Mouse (Mus musculus): ENCODE data around the gene Cd3eap. TPM values are rescaled to one million over a fixed set of nuclear protein-coding genes. Genes with fewer than 3 reads are reported as not detected.

Gene Cd3eap
- polyA plus RNA-seq (2014; fragmentation: Illumina TruSeq; extraction: RNeasy Lipid Tissue Mini Kit (QIAGEN cat#74804)), result 1.6 TPM

DNA sequence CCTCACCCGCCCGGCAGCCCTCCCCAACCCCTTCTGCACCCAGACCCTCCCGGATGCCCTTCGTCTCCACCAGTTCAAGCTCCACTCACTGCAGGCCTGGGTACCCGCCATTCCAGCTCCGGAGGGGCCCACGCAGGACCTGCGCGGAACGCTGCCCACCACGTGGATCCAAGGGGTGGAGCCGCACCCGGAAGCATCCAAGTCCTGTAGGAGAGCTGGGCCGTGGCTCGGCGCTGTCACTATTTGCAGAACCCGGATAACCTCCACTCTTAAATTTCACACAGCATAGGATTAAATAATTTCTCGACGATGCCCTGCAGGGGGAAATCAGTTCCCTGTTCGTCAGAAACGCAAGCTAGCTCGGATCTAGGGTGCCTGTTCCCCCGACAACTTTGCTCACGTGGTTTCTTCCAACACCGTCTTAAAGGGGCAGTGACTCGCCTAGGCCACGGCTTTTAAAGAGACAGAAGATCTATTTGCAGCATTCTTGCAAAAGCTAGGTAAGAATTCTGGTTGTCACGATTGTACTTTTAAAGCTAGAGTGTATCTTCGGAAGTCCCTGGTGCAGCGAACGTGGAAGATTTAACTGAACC, at the start of gene Cd3eap, which contains the start of gene Ppp1r13l:
Cd3eap (minus strand) TSS at position 185 of the 593 bp plus-strand sequence.
Ppp1r13l (plus strand) TSS at position 451 of the 593 bp plus-strand sequence.

DNA sequence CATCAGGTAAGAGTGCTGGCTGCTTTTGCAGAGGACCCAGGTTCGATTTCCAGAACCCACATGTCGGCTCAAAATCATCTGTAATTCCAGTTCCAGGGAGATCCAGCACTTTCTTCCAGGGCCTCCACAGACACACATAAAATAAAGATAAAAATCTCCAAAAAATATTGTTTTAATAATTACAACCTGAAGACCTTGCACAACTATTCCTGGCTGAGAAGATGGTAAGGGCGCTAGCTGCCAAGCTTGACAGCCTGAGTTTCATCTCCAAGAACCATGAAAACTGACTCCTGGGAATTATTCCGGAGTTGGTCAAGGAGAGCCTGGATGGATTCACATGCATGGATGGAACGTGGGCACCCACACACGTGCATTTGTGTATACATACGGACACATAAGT, 45.2 kb upstream of the Cd3eap start, which contains the start of gene Ckm:
Ckm (plus strand) TSS at position 301 of the 400 bp plus-strand sequence.

DNA sequence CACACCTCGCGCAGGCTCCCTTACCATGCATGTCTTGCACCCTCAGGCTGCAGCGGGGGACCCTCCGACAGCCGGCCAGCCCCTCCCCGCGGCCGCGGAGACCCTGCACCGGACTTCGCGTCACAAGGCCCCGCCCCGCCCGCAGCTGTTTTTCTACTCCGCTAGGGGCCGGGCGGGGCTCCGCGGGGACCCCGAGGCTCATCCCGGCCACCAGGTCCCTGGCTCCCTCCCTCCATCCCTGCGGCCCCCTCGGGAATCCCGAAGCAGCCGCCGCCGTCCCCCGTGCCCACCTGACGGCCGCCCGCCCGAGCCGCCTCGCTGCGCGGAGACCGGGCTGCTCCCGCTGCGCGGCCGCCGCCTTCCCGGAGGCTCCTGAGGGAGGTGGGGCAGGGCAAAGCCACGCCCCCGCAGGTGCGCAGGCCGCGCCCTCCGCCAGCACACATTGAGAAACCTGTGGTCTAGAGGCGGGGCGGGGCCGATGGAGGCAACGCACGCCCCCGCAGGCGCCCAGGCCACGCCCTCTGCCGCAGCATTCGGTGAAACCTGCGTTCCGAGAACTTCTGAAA, 44.5 kb upstream of the Cd3eap start, which contains the start of gene Klc3:
Klc3 (minus strand) TSS at position 374 of the 566 bp plus-strand sequence.

DNA sequence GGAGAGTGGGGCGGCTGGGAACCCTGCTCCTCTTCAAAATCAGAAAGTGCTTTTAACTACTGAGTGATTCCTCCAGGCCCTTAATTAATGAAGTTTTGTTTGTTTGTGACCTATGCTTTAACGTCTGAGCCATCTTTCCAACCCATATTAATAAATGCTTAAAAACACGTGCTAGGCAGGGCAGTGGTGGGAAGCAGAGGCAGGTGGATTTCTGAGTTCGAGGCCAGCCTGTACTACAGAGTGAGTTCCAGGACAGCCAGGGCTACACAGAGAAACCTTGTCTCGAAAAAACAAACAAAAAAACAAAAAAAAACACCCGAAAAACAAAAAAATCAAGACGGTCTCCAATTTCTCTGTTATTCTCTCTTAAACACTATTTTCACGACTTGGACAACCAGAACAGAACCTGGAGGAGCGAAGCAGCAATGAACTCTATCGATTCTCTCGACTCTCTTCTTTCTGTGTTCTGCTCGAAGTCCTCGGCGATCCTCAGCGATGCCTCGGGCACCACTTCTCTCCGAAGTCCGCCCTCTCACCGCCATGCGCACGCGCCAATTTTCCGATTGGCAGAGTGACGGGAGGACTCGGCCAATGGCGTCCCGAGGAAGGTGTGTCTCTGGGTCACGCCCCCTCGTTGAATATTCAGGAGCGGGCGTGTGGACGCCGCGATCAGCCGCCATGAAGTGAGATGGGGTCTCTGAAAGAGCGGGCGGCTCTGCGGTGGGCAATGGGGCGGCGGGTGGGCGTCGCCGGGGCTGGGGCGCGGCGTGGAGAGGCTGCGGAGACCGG, 22.3 kb upstream of the Cd3eap start, which contains the start of gene Ercc2:
Ercc2 (plus strand) TSS at position 634 of the 789 bp plus-strand sequence.

DNA sequence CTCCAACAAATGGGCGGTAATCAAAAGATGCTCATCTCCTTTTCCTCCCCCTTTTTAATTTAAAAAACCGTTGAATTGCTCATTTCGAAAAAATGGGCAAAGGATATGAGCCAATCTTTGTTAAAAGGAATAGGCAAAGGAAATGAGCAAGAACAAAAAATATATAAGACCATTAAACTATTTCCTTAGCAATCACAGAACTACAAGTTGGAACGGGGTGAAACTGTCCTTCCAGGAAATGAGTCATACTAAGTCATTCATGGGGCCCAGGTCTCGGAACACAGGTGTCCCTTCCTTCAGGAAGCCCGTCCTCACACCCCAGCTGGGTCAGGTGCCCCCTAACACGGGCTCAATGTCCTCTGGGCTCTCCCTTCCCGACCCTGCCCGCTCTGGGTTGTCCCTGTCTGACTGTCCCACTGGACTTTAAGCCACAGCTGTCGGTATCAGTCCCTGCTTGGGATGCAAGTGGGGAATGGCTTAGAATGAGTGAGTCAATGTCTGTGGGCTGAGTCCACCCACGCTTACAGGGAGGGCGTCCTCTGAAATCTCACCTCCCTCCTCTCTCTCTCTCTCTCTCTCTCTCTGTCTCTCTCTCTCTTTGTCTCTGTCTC, 14.9 kb downstream of the Cd3eap start, which contains the start of gene Ercc1:
Ercc1 (plus strand) TSS at position 542 of the 611 bp plus-strand sequence.

DNA sequence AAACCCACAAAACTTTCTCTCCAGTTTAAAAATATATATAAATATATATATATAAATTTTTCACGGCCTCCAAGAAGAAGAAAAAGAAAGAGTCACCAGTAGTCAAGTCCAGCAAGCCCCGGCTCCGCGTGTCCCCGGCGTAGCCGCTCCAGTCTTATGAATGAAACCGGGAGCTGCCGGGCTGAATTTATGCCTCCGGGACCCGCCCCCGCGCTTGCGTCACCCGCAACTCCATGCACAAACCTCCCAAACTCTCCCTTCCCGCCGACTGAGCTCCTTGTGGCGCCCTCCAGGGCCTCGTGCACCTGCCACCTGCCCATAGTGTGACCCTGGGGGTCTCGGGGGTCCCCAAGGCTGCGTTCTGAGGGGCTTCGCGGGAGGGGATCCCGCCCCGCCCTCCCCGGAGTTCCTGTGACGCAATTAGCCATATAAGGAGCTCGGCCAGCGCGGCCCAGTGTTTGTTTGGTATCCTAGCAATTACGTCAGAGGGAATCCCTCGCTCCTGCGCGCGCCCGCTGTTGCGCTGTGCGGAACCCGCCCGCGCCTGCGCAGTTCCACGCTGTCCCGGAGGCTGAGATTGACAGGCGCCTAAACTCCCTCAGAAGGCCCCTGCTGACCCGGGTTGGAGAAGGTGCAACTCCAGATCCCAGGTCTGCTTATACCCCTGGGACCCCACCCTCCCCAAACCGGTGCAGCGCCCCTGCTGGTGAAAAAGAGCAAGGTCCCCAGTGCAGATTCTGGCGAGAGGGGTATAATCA, 49.2 kb downstream of the Cd3eap start, which contains the start of gene Fosb:
Fosb (minus strand) TSS at position 168 of the 758 bp plus-strand sequence.

Other genes starting within 250 kb of the Cd3eap start
- not detected for gene Gm4969, start 241.1 kb downstream of the Cd3eap start, polyA plus RNA-seq (2014; fragmentation: Illumina TruSeq; extraction: RNeasy Lipid Tissue Mini Kit (QIAGEN cat#74804))
- 1.3 TPM for gene Fbxo46, start 239.6 kb downstream of the Cd3eap start, polyA plus RNA-seq (2014; fragmentation: Illumina TruSeq; extraction: RNeasy Lipid Tissue Mini Kit (QIAGEN cat#74804))
- 9.1 TPM for gene Qpctl, start 210.2 kb downstream of the Cd3eap start, polyA plus RNA-seq (2014; fragmentation: Illumina TruSeq; extraction: RNeasy Lipid Tissue Mini Kit (QIAGEN cat#74804))
- 1.4 TPM for gene Snrpd2, start 209.8 kb downstream of the Cd3eap start, polyA plus RNA-seq (2014; fragmentation: Illumina TruSeq; extraction: RNeasy Lipid Tissue Mini Kit (QIAGEN cat#74804))
- gene Gipr, start 193.4 kb downstream of the Cd3eap start, polyA plus RNA-seq (2014; fragmentation: Illumina TruSeq; extraction: RNeasy Lipid Tissue Mini Kit (QIAGEN cat#74804)), result not detected
- gene Eml2, start 183.1 kb downstream of the Cd3eap start, polyA plus RNA-seq (2014; fragmentation: Illumina TruSeq; extraction: RNeasy Lipid Tissue Mini Kit (QIAGEN cat#74804)), result not detected
- 1.4 TPM for gene Gpr4, start 146.9 kb downstream of the Cd3eap start, polyA plus RNA-seq (2014; fragmentation: Illumina TruSeq; extraction: RNeasy Lipid Tissue Mini Kit (QIAGEN cat#74804))
- gene Opa3, start 131.1 kb downstream of the Cd3eap start, polyA plus RNA-seq (2014; fragmentation: Illumina TruSeq; extraction: RNeasy Lipid Tissue Mini Kit (QIAGEN cat#74804)), result 9.0 TPM
- gene Vasp, start 87.7 kb downstream of the Cd3eap start, polyA plus RNA-seq (2014; fragmentation: Illumina TruSeq; extraction: RNeasy Lipid Tissue Mini Kit (QIAGEN cat#74804)), result 16.5 TPM
- gene Ppm1n, start 79.4 kb downstream of the Cd3eap start, polyA plus RNA-seq (2014; fragmentation: Illumina TruSeq; extraction: RNeasy Lipid Tissue Mini Kit (QIAGEN cat#74804)), result not detected
- gene Rtn2, start 76.9 kb downstream of the Cd3eap start, polyA plus RNA-seq (2014; fragmentation: Illumina TruSeq; extraction: RNeasy Lipid Tissue Mini Kit (QIAGEN cat#74804)), result 0.94 TPM
- 0.37 TPM for gene Fosb, start 49.4 kb downstream of the Cd3eap start, polyA plus RNA-seq (2014; fragmentation: Illumina TruSeq; extraction: RNeasy Lipid Tissue Mini Kit (QIAGEN cat#74804))
- gene Ercc1, start 14.7 kb downstream of the Cd3eap start, polyA plus RNA-seq (2014; fragmentation: Illumina TruSeq; extraction: RNeasy Lipid Tissue Mini Kit (QIAGEN cat#74804)), result not detected
- gene Ppp1r13l, start 266 bp upstream of the Cd3eap start, polyA plus RNA-seq (2014; fragmentation: Illumina TruSeq; extraction: RNeasy Lipid Tissue Mini Kit (QIAGEN cat#74804)), result not detected
- not detected for gene Ercc2, start 22.5 kb upstream of the Cd3eap start, polyA plus RNA-seq (2014; fragmentation: Illumina TruSeq; extraction: RNeasy Lipid Tissue Mini Kit (QIAGEN cat#74804))
- not detected for gene Klc3, start 44.6 kb upstream of the Cd3eap start, polyA plus RNA-seq (2014; fragmentation: Illumina TruSeq; extraction: RNeasy Lipid Tissue Mini Kit (QIAGEN cat#74804))
- gene Ckm, start 45.3 kb upstream of the Cd3eap start, polyA plus RNA-seq (2014; fragmentation: Illumina TruSeq; extraction: RNeasy Lipid Tissue Mini Kit (QIAGEN cat#74804)), result not detected
- gene Mark4, start 99.3 kb upstream of the Cd3eap start, polyA plus RNA-seq (2014; fragmentation: Illumina TruSeq; extraction: RNeasy Lipid Tissue Mini Kit (QIAGEN cat#74804)), result 1.1 TPM
- gene Exoc3l2, start 103.8 kb upstream of the Cd3eap start, polyA plus RNA-seq (2014; fragmentation: Illumina TruSeq; extraction: RNeasy Lipid Tissue Mini Kit (QIAGEN cat#74804)), result 0.20 TPM
- gene Bloc1s3, start 148.9 kb upstream of the Cd3eap start, polyA plus RNA-seq (2014; fragmentation: Illumina TruSeq; extraction: RNeasy Lipid Tissue Mini Kit (QIAGEN cat#74804)), result 3.2 TPM
- gene Trappc6a, start 148.9 kb upstream of the Cd3eap start, polyA plus RNA-seq (2014; fragmentation: Illumina TruSeq; extraction: RNeasy Lipid Tissue Mini Kit (QIAGEN cat#74804)), result not detected
- not detected for gene Nkpd1, start 158.4 kb upstream of the Cd3eap start, polyA plus RNA-seq (2014; fragmentation: Illumina TruSeq; extraction: RNeasy Lipid Tissue Mini Kit (QIAGEN cat#74804))
- gene Ppp1r37, start 203.6 kb upstream of the Cd3eap start, polyA plus RNA-seq (2014; fragmentation: Illumina TruSeq; extraction: RNeasy Lipid Tissue Mini Kit (QIAGEN cat#74804)), result 0.37 TPM
- gene Zfp296, start 217.8 kb upstream of the Cd3eap start, polyA plus RNA-seq (2014; fragmentation: Illumina TruSeq; extraction: RNeasy Lipid Tissue Mini Kit (QIAGEN cat#74804)), result not detected
- gene Gemin7, start 218.1 kb upstream of the Cd3eap start, polyA plus RNA-seq (2014; fragmentation: Illumina TruSeq; extraction: RNeasy Lipid Tissue Mini Kit (QIAGEN cat#74804)), result 16.3 TPM
- 1.6 TPM for gene Clasrp, start 245.0 kb upstream of the Cd3eap start, polyA plus RNA-seq (2014; fragmentation: Illumina TruSeq; extraction: RNeasy Lipid Tissue Mini Kit (QIAGEN cat#74804))

Data from ovary, adult 10 weeks (tissue).